Mouse (Mus musculus): ENCODE results near the gene Klhl3. TPM values are rescaled to one million over a fixed set of nuclear protein-coding genes. Genes with fewer than 3 reads are reported as not detected.

Gene Klhl3
- polyA plus RNA-seq, 1 experiment from 2014 or later: 3.2 TPM

DNA sequence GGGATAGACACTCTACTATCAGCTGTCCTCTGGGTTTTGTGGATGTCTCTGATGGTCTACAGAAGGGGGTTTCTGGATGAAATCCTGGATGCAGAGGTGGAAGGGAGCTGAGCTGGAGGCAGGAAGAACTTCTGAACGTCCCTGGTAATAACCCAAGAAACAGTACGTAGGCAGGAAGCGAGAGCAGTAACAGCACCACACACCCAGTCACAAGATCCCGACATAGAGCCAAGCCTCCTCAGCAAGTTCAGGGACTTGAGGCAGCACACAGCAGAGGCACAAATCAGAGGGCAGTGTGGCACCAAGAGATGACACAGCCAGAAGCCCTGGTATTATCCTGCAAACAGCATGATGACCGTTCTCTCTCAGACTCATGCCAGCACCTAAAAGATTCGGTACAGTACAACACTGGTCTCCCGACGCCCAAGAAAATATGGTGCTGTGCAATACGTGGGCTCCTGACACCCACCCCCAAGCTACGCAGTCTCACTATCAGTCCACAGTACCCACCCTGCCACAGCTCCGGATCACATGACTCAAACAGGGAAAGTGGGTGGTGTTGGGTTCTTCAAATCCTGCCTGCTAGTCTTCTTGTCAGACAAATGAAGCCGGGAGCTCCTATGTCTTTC, 40.0 kb downstream of the Klhl3 start:
- Histone ChIP-seq H3K36me3 (peaks cover 11% of the 10 kb centered on the region; the same call in 1 of the 2 replicates), H3K4me3 (no peak overlapping the region), H3K9me3 (replicated peaks) (no peaks in the 10 kb centered on the region), H3K27ac (no peak overlapping the region; the same call in 1 of the 2 replicates), H3K4me1 (peaks cover 19% of the 10 kb centered on the region), H3K27me3 (ENCODE audit: low read depth, poor library complexity, severe bottlenecking) (no peaks in the 10 kb centered on the region)
- DNase-seq (ENCODE audit: low spot score): no peak
- WGBS: 84% methylated on average over 12 of the region's 12 CpGs

DNA sequence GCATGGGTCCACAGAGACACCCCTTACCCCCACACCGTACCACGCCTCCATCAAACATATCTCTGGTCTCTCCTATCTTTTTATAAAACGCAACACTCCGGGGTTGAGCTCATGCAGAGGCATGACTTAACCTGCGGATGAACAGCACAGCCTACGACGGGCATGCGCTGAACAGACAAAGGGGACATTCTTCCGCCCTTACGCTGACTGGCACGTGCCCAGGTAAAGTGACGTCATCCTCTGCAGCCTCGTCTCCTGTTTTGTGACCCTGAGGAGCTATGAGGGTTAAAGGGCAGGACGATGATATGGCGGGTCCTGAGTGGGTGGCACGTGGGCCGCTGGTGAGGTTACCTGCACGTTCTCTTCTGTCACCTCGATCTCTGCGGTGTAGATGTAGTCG, 42.2 kb downstream of the Klhl3 start:
- no peaks in the 10 kb centered on the region for H3K27me3 ChIP-seq (ENCODE audit: low read depth, poor library complexity, severe bottlenecking)
- H3K36me3 ChIP-seq: peaks cover 11% of the 10 kb centered on the region; the same call in 1 of the 2 replicates
- 92% methylated on average over 21 of the region's 21 CpGs for WGBS
- H3K4me3 ChIP-seq: no peak overlapping the region
- 0 out of 2 replicates have a peak overlapping the region, but pooled peaks have one; percentile 14 for H3K27ac ChIP-seq
- H3K9me3 ChIP-seq (replicated peaks): no peaks in the 10 kb centered on the region
- H3K4me1 ChIP-seq: peaks cover 40% of the 10 kb centered on the region
- no peak for DNase-seq (ENCODE audit: low spot score)

DNA sequence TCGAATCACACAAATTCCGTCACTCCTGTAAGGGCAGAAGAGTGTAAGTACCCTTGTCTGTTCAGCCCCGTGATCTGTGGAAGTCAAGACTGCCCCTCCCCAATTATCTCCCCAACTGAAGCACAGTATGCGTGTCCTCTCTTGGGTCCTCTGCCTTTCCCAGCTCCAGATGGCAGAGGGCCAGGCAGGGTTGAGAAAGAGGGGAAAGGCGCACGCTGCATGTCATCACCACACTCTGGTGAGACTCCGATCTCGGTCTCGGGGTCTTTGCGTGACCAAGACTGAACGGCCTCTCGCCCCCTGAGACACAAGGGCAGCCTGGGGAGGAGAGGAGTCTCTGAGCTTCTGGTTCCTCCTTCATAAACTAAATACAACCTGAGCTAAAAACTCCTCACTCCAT, 42.9 kb downstream of the Klhl3 start:
- Histone ChIP-seq H3K9me3 (replicated peaks) (no peaks in the 10 kb centered on the region), H3K4me3 (no peak overlapping the region), H3K4me1 (peaks cover 47% of the 10 kb centered on the region), H3K27ac (no peak overlapping the region), H3K27me3 (ENCODE audit: low read depth, poor library complexity, severe bottlenecking) (no peaks in the 10 kb centered on the region), H3K36me3 (peaks cover 11% of the 10 kb centered on the region; the same call in 1 of the 2 replicates)
- DNase-seq (ENCODE audit: low spot score): no peak
- WGBS: 90% methylated on average over 12 of the region's 12 CpGs

DNA sequence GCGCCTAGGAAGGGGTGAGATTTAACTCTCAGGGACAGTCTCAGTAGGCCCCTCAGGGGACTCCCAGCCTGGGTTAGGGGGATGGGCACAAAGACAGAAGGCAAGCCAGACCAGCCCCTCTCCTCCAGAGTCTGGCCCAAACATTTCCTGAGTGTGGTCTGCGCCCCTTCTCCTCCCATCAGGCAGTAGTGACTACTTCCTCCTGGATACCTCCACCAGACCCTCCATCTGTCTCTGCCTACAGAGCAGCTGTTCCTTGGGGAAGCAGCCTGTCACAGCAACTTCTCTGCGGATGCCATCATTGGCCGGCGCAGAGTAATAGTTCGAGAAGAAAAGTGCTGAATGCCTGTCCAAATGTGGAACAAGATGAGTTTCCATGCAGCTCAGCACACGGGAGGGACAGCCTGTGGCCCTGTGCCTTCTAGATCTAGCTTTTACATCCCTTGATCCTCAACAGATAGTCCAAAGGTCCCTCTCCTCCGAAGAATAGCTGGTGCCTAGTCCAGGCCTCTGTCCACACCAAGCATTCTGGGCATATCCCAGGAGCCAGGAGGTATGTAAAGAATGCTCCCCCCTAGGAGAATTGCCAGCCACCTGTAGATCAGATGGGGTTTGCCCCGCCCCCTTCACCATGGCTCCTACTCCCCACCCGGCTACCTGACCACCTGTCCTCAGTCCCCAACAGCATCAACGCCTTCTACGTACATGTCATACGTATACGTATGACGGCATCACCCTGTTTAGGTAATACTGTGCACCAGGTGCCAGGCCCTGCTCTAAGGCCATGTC, 44.8 kb downstream of the Klhl3 start:
- peaks cover 66% of the 10 kb centered on the region for H3K4me1 ChIP-seq
- H3K27me3 ChIP-seq (ENCODE audit: low read depth, poor library complexity, severe bottlenecking): no peaks in the 10 kb centered on the region
- H3K9me3 ChIP-seq (replicated peaks): no peaks in the 10 kb centered on the region
- WGBS: 87% methylated on average over 15 of the region's 15 CpGs
- H3K4me3 ChIP-seq: no peak overlapping the region
- peak overlapping the region; percentile 73 for H3K27ac ChIP-seq
- H3K36me3 ChIP-seq: peaks cover 11% of the 10 kb centered on the region; the same call in 1 of the 2 replicates
- no peak for DNase-seq (ENCODE audit: low spot score)

DNA sequence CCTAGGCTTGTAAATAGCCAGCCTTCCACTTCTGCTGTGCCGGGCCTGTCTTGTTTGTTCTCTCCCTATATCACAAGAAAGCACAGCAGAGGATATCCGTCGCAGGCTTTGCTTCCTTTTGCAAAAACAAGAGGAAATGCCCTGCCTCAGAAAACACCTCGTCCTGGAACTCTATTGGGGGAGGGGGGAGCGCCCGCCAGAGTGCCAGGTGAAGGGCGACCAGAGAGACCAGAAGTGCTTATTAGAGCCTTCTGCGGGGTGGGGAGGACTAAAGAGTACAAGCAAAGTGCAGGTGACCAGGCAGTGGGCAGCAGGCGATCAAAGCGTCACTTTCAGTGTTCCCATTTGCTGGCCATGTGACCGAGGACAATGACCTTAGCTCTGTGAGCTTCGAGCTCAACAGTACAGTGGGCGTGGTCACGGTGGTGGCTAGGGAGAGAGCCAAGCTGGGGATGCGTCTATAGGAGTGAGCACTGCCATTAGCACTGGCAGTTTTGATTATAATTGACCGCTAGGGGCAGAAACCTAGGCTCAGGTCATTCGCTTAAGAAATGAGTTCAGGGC, 45.8 kb downstream of the Klhl3 start:
- 17% methylated on average over 17 of the region's 17 CpGs for WGBS

DNA sequence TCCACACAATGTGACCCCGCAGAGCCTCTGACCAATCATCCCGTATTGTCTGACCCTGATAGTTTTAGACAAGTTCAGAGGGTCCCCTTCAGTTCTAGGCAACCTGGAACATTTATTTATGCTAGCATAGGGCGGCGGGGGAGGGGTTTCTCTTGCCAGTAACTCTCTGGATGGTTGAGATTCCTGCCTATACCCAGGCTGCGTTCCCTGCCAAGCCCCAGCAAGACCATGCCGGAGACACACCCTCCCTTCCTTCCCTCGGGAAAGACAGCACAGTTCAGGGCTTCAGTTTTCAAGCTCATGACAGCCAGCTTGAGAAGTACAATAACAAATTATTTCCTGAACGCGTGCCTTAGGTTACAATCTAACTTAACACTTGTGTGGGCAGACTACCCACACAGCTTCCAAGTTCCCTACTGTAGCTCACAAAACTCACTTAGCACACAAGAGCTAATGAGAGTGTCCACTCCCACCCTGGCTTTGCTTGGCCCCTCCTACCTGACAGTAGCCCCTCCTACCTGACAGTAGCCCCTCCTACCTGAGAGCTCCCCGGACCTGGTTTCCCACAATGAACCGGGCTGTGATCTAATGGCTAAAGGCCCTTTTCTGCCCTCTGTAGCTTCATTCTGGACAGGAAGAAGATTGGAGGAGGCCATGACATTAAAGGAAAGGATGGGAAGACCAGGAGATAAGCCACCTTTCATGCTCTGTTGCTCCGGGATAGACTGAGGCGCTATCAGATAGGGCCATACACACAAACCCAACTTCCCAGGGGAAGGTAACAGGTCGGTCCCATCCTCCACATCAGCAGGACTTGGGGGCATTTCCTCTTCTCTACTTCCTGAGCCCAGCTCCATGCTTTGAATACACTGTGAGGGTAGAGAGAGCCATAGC, 46.6 kb downstream of the Klhl3 start:
- Histone ChIP-seq H3K4me1 (peaks cover 75% of the 10 kb centered on the region), H3K27me3 (ENCODE audit: low read depth, poor library complexity, severe bottlenecking) (no peaks in the 10 kb centered on the region), H3K4me3 (no peak overlapping the region), H3K36me3 (peaks cover 17% of the 10 kb centered on the region), H3K9me3 (replicated peaks) (no peaks in the 10 kb centered on the region), H3K27ac (peak overlapping the region; percentile 85)
- WGBS: 59% methylated on average over 14 of the region's 14 CpGs
- DNase-seq (ENCODE audit: low spot score): no peak

More for the DNA sequence above, 45.8 kb downstream of the Klhl3 start:
- peaks cover 69% of the 10 kb centered on the region for H3K4me1 ChIP-seq
- no peaks in the 10 kb centered on the region for H3K27me3 ChIP-seq (ENCODE audit: low read depth, poor library complexity, severe bottlenecking)
- 0 out of 2 replicates have a peak overlapping the region, but pooled peaks have one; percentile 19 for H3K4me3 ChIP-seq
- H3K27ac ChIP-seq: peak overlapping the region; percentile 85
- peaks cover 11% of the 10 kb centered on the region for H3K36me3 ChIP-seq
- no peaks in the 10 kb centered on the region for H3K9me3 ChIP-seq (replicated peaks)
- peak; percentile 52 for DNase-seq (ENCODE audit: low spot score)

DNA sequence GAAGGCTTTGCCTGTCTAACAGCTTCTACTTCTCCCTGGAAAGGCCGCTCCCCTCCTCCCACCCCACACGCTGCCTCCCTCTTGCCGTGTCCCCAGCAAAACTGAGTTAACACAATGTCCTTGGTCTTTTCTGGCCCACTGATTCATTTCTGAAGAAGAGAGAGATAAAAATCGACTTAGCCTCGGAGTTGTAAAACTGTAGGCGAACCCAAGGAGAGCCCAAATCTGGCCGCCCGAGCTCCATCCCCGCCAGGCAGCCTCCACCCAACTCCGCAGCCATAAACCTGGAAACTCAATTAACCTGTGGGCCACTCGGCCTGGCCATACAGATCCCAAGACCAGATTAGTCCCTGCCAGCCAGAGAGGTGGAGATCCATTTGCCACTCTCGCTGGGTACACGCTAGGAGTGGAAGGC, 47.3 kb downstream of the Klhl3 start:
- Histone ChIP-seq H3K27ac (peak overlapping the region; percentile 85), H3K4me3 (no peak overlapping the region)
- 62% methylated on average over 13 of the region's 13 CpGs for WGBS

DNA sequence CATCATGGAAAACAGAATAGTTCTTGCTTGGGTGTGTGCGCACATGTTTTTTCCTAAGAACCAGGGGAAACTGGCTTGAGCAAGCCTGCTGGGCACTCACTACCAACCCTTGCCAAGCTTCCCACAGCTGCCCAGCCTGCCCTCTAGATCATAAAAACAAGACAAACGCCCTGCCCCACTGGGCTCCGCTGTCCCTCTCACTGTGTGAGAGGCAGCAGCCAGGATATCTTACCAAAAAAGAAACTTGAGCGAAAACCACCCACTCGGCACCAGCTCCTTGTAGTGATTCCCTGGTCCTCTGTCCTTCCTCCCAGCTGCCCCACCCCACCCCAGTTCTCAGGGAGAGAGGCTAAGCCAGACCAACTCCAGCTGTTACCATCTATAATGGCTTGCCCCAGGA, 48.1 kb downstream of the Klhl3 start:
- peaks cover 10% of the 10 kb centered on the region for H3K36me3 ChIP-seq
- H3K27me3 ChIP-seq (ENCODE audit: low read depth, poor library complexity, severe bottlenecking): no peaks in the 10 kb centered on the region

More for the DNA sequence above, 47.3 kb downstream of the Klhl3 start:
- Histone ChIP-seq H3K4me1 (peaks cover 80% of the 10 kb centered on the region), H3K27me3 (ENCODE audit: low read depth, poor library complexity, severe bottlenecking) (no peaks in the 10 kb centered on the region), H3K36me3 (peaks cover 16% of the 10 kb centered on the region), H3K9me3 (replicated peaks) (no peaks in the 10 kb centered on the region)
- no peak for DNase-seq (ENCODE audit: low spot score)

DNA sequence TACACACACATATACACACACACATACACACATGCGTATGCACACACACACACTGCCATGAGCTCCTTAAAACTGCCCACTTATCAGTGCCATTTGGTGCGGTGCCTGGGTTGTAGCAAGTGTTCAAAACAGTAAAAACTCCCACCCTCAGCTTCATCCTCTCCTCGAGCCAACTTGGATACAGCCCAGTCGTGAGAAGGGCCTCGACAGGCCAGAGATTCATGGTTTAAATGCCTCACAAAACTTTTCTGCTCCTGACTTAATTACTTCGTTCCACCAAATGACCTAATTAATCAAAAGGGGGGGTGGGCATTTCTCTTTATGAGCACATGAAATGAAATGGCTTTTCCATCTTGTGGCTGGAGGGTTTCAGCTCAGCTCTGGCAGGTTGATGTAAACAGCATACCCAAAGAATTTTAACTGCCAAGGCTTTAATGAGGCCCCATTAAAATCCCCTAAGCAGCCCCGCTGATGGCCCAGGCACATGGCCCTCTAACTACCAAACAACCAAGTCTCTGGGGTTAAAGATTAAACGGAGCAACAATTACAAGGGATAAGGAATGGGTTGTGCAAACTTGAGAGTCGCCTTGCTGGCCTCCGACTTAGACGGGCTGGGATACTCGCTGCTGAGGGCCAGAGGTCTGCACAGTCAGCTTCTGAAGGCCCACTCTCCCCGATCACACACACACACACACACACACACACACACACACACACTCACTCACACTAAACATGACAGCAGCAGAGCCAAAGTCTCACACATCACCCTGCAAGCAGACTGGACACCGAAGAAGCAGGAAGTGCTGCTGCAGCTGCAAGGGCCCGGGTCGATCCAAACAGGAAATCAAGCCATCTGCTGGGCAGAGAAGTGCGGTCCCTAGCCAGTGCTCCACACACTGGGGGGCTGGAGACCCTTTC, 55.2 kb downstream of the Klhl3 start:
- Histone ChIP-seq H3K4me3 (peak overlapping the region; percentile 28), H3K9me3 (replicated peaks) (no peaks in the 10 kb centered on the region), H3K27me3 (ENCODE audit: low read depth, poor library complexity, severe bottlenecking) (no peaks in the 10 kb centered on the region), H3K4me1 (peaks cover 58% of the 10 kb centered on the region), H3K27ac (peak overlapping the region; percentile 90), H3K36me3 (peaks cover 10% of the 10 kb centered on the region)
- 11% methylated on average over 17 of the region's 17 CpGs for WGBS
- DNase-seq (ENCODE audit: low spot score): peak; percentile 80

More for the DNA sequence above, 48.1 kb downstream of the Klhl3 start:
- no peaks in the 10 kb centered on the region for H3K9me3 ChIP-seq (replicated peaks)
- H3K4me3 ChIP-seq: no peak overlapping the region
- DNase-seq (ENCODE audit: low spot score): no peak
- peaks cover 79% of the 10 kb centered on the region for H3K4me1 ChIP-seq
- H3K27ac ChIP-seq: peak overlapping the region; percentile 85
- 71% methylated on average over 5 of the region's 5 CpGs for WGBS

DNA sequence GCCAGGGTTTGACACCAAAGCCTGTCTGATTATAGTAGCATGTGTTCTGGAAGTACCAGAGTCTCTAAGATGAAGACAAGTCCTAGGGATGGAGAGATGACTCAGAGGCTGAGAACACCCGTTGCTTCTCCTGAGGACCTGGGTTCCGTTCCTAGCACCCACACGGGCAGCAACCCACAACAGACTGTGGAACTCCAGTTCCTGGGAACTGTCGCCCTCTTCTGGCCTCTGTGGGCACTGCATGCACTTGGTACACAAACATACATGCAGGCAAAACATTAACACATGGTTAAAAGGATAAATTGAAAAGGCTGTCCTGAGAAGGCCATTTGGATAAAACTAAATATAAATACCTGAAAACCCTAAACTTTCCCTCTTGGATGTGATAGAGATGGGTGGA, 56.8 kb downstream of the Klhl3 start:
- WGBS: 85% methylated on average over 4 of the region's 4 CpGs
- peaks cover 55% of the 10 kb centered on the region for H3K4me1 ChIP-seq
- peak overlapping the region; percentile 90 for H3K27ac ChIP-seq

DNA sequence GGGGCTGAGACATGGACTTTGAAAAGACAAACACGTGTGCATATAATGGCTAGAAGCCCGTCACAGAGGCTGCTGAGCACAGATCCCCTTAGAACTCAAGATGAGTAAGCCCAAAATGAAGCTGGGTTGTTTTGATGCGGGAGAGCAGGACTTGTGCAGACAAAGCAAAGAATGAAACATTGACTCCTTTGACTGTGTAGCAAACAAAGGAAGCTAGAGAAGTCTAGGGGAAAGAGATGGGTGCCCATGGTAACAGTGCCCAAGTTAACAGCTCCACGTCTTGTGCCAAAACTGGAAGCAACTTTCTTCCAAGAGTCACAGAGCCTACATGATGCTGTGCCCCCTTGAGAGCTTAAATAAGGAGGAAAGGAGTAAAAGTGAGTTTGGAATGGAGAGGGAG, 59.8 kb downstream of the Klhl3 start:
- Histone ChIP-seq H3K9me3 (replicated peaks) (no peaks in the 10 kb centered on the region), H3K4me3 (no peak overlapping the region), H3K36me3 (0 out of 2 replicates have a peak, but pooled peaks cover 6% of the 10 kb centered on the region), H3K4me1 (peaks cover 54% of the 10 kb centered on the region), H3K27ac (peak overlapping the region; percentile 28; the same call in 1 of the 2 replicates), H3K27me3 (ENCODE audit: low read depth, poor library complexity, severe bottlenecking) (no peaks in the 10 kb centered on the region)
- WGBS: 86% methylated on average over 4 of the region's 4 CpGs
- no peak for DNase-seq (ENCODE audit: low spot score)

More for the DNA sequence above, 56.8 kb downstream of the Klhl3 start:
- Histone ChIP-seq H3K9me3 (replicated peaks) (no peaks in the 10 kb centered on the region), H3K27me3 (ENCODE audit: low read depth, poor library complexity, severe bottlenecking) (no peaks in the 10 kb centered on the region), H3K4me3 (no peak overlapping the region), H3K36me3 (peaks cover 9% of the 10 kb centered on the region)
- no peak for DNase-seq (ENCODE audit: low spot score)
